Mouse (Mus musculus): ENCODE results near the gene Csmd2.
A peak's percentile ranks its signal among the peaks of the same experiment; 100 is the strongest.

Csmd2 gene

DNA sequence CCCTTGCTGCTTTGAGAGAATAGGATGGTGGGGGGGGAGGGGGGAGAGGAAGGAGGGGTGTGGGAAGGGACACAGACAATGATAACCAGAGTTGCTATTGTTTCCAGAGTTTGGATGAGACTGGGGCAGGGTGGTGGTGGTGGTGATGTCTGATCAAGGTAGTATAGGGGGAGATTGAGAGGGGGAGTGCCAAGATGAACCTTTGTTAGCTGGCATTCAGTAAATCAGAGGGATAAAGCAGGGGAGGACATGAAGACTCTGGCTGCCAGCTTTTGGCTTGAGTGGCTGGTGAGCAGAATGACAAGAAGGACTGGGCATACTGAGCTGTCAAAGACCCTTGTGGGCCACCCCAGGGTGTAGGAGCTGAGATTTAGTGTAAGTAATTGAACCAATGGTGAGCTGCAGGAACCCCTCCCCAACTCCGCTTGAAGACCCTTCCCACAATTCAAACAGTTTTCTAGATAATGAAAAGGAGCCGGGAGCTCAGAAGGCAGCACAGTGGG, 254.2 kb downstream of the Csmd2 start:
- no peak for DNase-seq (ENCODE audit: low read depth)

DNA sequence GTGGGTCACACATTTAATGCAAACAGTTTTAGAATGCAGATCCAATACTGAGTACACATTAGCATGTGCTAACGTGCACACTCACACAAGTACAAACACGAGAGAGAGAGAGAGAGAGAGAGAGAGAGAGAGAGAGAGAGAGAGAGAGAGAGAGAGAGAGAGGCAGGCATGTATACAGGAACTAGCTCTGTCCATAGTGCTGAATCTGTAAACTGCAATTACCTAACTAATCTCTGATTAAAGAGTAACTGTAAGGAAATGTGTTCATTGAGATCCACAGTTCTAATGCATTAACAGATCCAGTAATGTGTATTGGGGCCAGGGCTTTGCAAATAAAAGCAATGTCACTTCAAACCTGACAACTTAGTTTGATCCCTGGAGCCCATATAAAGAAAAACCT, 257.5 kb downstream of the Csmd2 start:
- no peak for DNase-seq (ENCODE audit: low read depth)

DNA sequence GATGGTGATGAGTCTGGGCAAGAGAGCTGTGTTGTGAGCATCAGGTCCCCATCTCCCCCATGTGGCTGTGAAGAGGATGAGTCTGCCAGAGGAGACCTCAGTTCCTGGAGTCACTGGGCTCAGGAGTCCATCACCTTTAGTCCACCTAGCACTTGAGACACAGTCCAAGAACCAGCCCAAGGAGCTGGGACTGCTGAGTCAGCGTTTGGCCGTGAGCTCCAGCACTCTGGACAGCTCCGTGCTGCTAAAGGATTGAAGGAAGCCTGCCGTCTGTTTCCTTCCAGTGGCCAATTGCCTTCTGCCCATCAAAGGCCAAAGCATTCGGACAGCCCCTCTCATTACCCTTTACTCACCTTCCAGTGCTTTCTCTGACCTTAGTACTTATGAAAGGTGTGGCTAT, 261.0 kb downstream of the Csmd2 start:
- DNase-seq (ENCODE audit: low read depth): peak; percentile 63

DNA sequence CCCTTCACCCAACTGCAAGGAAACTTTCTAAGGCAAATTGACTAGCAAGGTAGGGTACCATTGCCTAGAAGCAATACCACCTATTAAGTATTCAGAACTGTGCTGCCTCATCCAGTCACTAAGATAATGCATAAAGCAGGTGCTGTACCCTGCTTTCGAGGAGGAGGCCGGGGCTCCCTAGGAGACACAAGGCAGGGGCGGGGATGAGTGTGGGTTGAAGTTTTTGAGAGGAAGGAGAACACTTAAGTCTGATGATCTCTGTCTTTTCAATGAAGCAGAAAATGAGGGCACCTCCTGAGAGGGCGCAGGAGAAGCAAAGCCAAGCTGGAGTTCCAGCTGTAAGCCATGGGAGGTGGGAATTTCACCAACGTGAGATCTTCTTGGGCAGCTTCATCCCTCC, 271.6 kb downstream of the Csmd2 start:
- no peak for DNase-seq (ENCODE audit: low read depth)

DNA sequence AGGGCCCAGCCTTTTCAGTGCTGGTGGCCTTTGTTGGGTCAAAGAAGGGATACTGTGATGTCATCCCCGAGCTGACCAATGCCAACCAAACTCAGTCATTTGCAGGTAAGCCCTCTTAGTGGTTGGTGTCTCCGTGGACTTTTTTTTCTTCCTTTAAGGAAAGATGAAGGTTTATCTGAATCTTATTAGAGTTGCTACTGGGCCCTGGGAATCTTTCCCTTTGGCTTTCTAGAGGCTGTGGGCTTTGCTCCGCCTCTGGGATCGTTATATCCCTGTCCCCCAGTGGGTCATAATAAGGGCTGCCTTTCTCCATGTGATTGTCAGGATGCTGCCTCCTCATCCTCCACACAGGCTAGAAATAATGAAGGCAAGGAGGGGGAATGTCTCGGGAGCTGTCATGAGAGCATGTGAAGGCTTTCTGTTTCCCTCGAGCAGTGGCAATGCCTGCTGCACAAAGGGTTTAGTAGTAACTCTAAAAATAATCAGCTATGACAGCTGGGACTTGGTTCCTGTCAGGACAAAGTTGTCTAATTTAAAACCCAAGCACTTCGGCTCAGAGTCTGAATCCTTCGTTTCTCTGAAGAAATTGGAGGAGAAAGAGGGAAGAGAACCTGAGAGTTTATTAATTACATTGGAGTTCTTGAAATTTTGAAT, 273.4 kb downstream of the Csmd2 start, which contains the start of gene Hmgb4:
TSS of gene Hmgb4 (minus strand) at position 51 of the 654 bp plus-strand sequence.
- DNase-seq (ENCODE audit: low read depth): no peak

DNA sequence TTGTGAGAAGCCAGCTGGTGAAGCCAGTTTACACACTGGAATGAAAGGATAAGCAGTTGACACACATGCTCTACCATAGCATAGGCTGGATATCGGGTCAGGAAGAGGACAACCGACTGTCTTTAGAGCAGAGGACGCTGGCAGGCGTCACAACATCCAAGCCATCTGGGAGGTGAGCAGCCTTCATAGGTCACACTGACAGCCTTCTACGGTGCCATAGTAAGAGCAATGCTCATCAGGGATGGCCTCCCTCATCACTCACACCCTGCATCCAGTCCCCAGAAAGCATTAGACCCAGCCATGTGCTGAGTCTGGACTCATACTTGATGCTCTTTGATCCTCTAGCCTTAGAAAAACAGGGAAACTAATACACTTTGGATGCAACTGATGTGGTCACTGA, 276.8 kb downstream of the Csmd2 start:
- DNase-seq (ENCODE audit: low read depth): no peak

DNA sequence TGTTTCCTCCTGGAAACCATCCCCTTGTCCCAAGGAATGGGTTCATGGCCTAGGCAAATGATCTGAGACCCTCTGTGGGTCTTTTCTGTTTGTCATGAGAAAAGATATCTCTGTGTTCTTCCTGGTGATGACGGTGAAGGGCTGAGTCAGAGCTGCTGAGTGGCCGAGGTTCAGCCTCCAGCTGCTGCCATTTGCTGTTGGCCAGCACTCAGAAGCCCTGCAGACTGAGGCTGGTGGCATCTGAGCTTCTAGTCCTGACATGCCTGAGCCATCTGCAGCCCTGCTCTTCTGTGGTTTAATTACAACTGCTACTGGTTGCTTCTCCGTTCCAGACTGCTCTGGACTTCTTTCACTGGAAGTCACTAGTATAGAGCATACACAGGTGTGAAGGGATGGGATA, 277.7 kb downstream of the Csmd2 start:
- no peak for DNase-seq (ENCODE audit: low read depth)

DNA sequence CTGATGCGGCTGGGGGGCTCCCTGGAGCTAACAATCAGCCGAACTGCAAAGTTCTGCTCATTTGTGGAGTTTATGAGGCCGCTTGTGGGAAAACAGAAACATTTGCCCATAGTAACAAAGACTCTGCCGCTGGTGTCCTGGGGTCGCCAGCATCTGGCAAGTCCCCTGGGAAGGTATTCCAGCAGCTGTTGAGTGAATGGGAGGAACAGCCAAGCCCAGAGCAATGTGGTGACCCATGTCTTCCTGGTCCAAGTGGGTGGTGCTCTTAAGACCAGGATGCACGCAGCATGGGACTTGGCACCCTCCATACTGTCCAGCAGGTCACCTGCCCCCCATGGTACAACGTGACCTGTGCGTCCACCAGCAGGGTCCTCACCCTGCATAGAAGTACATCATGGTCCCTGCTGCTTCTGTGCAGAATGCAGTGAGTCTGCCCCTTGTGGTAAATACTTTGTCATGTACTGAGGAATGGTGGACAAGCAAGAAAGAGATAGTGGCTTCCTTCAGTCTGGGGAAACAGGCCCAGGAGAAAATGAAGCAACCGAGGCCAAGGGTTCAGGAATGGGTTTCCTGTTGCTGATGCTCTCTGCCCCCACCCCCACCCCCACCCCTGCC, 281.7 kb downstream of the Csmd2 start:
- DNase-seq (ENCODE audit: low read depth): no peak

DNA sequence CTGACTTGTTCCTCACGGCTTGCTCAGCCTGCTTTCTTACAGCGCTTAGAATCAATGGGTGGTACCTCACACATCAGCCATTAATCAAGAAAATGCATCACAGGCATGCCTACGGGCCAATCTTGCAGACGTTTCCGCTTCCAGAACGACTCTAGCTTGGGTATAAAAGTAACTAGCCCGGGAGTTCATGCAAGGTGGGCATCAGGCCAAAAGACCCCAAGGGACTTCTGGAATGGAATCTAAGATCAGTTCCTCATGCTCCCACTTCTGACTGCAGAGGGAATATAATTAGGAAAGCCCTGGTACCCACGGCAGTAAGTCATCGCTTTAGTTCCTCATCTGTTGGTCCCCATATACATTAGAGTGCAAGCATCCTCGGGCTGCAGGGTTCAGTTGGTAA, 282.5 kb downstream of the Csmd2 start:
- DNase-seq (ENCODE audit: low read depth): peak; percentile 9

DNA sequence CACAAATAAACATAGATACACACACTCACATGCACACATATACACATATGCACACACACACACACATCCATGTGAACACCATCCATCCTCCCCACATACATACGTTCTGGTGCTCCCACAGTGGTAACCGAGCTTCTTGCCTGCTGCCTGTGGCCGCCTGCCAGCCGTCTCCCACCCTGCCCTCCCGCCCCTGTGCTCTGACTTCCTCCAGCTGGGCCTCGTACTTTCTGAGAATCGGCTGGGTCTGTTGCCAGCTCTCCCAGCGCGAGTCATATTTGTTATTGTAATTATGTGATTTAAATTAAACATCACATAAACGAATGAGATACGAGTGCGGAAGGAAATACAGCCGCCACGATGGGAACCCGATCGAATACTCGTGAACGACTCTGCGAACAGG, 283.3 kb downstream of the Csmd2 start:
- DNase-seq (ENCODE audit: low read depth): no peak

DNA sequence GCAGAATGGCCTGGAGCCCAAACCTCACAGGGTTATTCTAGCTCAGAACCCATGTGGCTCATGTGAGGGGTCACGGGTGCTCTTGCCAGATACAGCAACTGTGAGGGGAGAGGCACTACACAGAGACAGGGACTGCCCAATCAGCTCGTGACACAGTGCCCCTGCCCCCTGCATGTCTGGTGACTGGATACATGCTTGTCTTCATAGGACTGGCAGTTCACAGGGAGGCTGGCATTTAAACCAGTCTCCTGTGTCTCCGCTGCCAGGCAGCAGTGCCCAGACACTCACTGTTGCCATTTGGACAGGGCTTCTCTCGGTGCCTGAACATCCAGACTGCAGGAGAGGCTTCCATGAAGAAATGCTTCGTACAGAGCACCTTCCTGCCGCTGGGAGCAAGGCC, 284.8 kb downstream of the Csmd2 start:
- no peak for DNase-seq (ENCODE audit: low read depth)

DNA sequence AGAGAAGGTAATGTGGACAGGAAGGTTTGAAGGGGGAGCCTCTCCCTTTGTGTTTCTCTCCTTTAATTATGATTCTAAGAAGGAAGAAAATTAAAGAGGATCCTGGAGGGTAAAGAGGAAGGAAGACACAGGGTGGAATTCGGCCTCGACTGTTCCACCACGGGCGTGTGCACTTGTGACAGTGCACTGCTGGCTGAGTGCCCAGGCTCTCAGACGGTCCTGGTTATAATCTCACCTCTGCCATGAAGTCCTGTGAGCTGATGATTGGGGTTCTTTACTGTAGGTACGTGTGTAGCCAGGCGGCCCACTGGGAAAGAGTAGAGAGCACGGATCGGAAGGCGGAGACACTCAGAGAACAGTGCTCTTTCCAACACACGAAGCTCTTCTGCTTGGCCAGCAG, 285.5 kb downstream of the Csmd2 start:
- no peak for DNase-seq (ENCODE audit: low read depth)

DNA sequence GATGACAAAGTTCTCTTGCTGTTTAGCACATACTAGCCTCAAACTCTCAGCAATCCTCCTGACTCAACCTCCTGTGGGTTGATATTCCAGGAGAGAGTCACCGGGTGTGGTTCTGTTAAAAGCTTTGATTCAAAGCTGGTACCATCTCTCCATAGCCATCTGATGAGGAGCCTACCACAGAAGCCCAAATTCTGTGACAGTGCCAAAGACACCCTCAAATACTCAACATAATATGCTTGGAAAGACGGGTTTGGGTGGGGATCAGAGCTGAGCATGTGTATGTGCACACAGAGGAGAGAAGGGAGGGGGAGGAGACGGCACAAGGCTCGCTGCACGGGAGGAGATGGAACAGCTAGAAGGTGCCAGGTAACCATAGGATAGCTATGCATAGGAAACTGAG, 287.5 kb downstream of the Csmd2 start:
- DNase-seq (ENCODE audit: low read depth): no peak

DNA sequence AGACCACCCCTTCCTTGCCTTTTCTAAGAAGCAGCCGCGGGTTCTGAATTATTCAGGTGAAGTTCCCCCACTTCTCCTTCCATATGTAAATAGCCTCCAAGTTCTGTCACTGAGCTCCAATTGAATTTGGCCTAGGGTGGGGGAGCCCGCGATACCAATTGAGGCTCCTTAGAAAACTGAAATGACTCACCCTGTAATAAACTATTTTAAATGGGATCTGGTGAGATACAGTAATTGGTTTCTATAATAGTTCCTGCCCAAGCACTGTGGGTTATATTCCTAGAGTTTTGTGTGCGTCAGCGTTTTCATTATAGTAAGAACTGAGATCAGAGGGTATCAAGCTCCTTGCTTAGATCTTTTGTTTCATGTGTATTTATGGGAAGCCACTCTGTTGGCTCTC, 287.9 kb downstream of the Csmd2 start:
- DNase-seq (ENCODE audit: low read depth): no peak

DNA sequence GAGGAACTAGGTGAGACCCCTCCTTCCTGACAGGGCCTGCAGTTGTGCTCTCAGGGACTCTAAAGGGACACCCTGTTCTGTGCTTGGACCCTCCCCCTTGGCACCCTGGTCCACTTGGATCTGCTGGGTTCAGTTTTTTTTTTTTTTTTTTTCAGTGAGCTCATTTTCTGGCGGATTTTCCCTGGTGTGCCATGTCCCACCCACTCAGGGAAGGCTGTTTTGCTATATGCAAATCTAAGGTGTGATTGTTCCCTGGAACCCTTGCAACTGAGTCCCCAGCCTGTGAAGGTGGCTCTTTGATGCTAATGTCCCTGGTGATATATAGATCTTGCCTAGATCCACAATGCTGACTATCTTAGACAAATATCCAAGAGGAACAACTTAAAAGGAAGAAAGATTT, 297.4 kb downstream of the Csmd2 start:
- no peak for DNase-seq (ENCODE audit: low read depth)

DNA sequence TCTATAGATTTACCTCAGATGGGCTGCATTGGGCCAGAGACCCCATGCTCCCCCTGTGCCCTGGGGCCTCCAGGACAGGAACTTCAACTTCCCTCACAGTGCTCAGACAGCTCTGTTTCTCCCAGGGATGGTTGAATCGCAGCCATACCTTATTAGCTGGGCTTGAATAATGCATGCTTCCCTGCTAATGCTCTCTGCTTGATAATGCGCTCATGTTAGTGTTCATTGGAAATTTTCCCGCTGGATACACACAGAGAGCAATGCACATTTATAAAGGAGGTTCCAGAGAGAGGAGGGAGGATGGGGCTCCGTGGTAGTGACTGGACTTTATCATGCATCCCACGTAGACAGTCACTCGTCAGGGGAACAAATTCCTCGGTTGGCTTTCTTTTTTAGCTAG, 300.4 kb downstream of the Csmd2 start:
- DNase-seq (ENCODE audit: low read depth): no peak

DNA sequence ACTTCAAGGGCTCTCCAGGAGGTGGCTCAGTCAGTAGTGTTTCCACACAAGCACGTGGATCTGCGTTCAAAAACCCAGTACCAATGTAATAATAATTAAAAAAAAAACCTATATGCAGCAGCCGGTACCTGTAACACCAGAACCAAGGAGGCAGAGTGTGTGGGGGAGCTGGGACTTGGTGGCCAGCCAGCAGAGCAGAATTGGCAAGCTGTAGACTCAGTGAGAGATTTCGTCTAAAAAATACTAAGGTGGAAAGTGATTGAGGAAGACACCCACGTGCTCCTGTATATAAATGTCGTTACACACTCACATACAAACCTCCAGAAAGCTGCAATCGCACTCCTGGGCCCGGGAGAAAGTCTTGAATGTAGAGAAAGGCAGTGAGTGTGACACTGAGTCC, 316.4 kb downstream of the Csmd2 start:
- no peak for DNase-seq (ENCODE audit: low read depth)

DNA sequence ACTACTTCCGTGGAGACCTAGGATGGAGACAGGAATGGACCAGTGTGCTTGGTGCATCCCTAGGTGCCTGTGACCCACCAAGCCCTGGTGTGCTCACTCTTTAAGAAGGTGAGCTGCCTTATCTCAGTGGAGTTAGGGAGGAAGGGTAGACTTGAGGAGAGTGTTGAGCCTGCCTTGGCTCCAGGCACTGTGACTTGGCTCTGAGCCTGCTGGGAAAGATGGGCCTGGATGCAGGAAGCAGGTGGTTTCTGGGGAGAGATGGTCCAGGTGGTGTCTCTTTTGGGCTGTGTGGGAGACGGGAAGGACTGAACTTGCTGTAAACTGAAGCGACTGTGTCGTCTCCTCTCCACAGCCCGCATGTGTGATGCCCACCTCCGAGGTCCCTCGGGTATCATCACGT, 318.4 kb downstream of the Csmd2 start:
- DNase-seq (ENCODE audit: low read depth): no peak

DNA sequence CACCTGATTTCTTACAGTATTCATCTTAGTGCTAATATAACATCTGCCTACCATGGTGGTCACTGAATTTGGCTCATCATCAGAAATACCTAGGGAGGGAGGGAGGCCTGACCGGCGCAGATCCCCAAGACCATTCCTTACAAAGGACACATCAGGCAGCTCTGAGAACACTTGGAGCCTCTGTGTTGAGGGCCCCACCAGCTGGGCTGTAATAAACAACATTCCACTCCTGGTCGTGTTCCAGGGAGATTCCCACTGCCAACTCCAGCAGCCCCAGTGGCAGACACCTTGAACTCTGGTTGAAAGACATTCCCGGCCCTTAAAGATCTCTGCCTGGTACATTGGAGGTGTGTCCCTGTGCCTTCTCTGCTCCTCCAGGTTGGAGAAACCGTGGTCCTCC, 327.7 kb downstream of the Csmd2 start:
- no peak for DNase-seq (ENCODE audit: low read depth)

DNA sequence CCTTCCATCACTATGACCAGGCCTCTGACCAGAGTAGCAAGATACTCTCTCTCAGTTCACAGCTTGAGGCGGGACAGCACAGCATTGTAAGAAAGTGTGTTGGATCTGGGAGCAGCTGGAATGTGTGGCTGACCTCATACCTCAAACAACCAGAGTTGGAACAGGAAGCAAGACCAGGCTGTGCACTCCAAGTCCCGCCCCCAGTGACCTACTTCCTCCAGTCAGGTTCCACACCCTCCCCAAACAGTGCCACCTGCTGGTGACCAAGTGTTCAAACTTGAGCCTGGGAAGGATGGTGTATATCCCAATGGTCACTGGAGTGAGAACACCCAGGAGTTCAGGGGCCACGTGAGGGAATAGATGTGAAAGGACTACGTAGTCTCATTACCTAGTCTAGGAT, 330.3 kb downstream of the Csmd2 start:
- DNase-seq (ENCODE audit: low read depth): peak; percentile 33

DNA sequence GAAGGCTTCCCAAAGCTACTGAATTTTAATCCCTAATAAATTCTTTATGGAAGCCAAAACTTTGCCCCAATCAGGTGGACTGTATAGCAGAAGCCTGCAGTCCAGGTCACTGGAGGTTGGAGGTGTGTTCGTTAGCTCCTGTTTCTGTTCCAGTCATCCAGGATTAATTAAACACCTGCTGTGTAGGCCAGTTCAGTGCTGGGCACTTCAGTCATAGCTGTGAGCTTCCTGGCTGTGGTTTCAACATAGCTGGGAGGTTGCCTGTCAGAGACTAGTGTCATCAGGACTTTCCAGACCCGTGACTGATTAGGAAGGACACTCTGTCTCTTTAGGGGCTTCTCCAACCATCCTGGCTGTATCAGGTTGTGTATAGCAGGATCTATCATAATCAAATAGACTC, 337.9 kb downstream of the Csmd2 start:
- no peak for DNase-seq (ENCODE audit: low read depth)

DNA sequence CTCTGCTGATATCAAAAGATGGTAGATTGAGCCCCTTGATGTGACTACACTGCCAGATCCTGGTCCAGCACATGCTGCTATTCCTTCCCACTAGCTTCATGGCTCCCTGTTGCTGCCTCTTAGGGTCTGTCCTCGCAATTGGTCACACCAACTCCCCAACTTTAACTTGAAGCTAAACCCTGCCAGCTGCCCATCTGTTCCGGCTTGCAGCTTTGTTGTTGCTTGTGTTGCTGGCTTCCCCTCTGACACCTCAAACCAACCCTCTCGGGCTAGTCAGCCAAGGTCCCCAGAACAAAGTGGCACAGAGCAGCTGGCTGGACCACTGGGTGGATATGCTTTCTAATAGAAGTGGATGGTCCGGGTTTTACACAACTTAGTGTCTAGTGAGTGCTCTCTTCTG, 339.1 kb downstream of the Csmd2 start:
- DNase-seq (ENCODE audit: low read depth): no peak

DNA sequence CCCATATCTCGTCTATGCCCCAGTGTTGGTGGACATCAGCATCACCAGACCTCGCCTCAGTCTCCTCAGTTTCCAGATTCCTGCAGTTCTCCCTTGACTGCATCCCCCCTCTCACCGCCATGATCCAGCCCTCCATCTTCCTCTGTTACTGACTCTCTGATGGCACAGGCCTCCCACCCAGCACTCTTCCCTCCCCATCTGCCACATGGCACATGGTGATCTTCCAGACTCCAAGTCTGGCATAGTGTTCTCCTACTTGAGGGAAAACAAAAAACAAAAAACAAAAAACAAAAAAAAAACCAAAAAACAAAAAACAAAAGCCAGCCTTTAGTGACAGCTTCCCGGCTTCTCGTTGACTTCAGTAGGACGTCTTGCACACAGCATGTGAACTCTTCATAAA, 339.8 kb downstream of the Csmd2 start:
- no peak for DNase-seq (ENCODE audit: low read depth)

DNA sequence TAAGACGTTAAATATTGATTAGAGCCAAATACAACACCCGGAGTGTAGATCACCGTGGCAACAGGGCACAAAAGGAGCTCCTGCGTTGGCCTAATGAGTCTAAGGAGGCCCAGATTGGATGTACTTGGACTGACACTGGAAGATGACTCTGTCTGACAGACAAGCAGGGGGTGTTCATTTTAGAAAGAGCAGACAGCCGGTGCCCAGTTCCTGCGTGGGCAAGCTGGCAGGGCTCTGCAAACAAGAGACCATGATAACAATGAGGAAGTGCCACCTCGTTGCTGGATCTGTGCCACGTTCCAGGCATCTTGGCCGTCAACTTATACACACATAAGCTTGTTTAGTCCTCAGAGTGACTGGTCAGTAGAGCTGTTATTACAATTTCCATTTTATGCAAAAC, 342.9 kb downstream of the Csmd2 start:
- no peak for DNase-seq (ENCODE audit: low read depth)
